Mouse (Mus musculus) C2C12 (cell line): Measurements from ENCODE around the gene Cyp17a1.

ENCODE experiments used
- CTCF ChIP-seq: IDR thresholded peaks from one replicate; pipeline ENCODE4 v1.5.1; 2011; ENCODE audit not compliant: control insufficient read depth, insufficient read depth, insufficient read length
- MYOG ChIP-seq: IDR thresholded peaks from one replicate; pipeline ENCODE4 v1.6.1; 2011; ENCODE audit not compliant: control insufficient read depth, insufficient read length; ENCODE audit errors: extremely low read depth

DNA sequence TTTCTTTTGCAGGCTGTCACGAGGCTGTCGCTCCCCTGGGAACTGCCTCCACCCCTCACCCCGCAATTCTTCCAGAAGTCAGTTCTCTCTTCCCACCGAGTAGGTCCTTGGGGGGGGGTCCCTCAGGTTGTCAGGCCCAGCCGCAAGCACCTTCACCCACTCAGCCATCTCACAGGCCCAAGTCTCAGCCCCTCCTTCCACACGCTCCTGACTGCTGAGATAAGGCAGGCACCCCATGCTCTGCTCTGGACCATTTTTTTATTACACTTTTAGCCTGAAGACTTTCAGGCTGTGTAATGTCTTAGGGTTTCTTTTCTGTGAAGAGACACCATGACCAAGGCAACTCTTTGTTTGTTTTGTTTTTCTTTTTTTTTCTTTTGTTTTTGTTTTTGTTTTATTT, 35.4 kb downstream of the Cyp17a1 start:
- TF ChIP-seq CTCF (no peak), MYOG (no peak)
